Mouse (Mus musculus): ENCODE data around the gene Fam19a4.

DNA sequence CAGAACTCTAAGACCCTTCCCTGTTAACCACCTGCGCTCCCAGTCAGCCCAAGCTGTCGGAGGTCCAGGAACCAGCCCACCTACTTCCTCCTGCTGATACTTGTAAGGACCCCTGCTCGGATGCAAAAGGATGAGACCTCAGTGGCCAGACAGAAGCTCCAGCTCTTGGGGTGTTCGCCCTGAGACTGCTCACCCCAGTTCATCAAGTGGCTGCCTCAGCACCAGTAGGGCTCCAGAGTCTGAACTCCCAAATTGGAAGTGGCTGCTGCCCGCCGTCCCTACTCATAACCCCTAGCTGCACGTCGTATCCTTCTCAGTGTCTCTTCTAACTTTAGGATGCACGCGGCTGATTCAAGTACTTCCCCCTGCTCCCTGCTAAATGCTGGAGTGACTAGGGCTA lies 614 bp downstream of the Fam19a4 start:
- no peak for TF ChIP-seq CTCF (IDR thresholded peaks at IDR 0.05; ENCODE audit: borderline replicate concordance, insufficient read depth, low read length)
- TF ChIP-seq POLR2A (IDR thresholded peaks at IDR 0.05; ENCODE audit: low read depth, low read length) = no peak

Data from embryonic fibroblast, embryonic 13.5 days (primary cell).